Mouse (Mus musculus) embryonic facial prominence, embryonic 11.5 days (tissue): Measurements from ENCODE around the gene Ugt1a7c. TPM values are rescaled to one million over a fixed set of nuclear protein-coding genes. Genes with fewer than 3 reads are reported as not detected.
"Not testable (repeated sequence)": the region's sequence is repeated elsewhere in the genome, so short reads cannot be mapped to it uniquely, and the experiment has no call there.

ENCODE experiments used
- ATAC-seq: fragments of 200-750 bp; cut with Nextera tagmentation; replicated peaks from 2 replicates; pipeline ENCODE4 v1.8.0; 2017; ENCODE audit warnings: low read depth; ENCODE audit not compliant: insufficient number of reproducible peaks, low FRiP score, low TSS enrichment
- DNase-seq: peaks from one replicate; pipeline ENCODE4 v3.0.0-alpha.2; 2015; ENCODE audit warnings: low spot score
- H3K27ac ChIP-seq: fragments of 300-500 bp; sonication (generic); replicated peaks from 2 replicates; pipeline ENCODE4 v1.5.1; 2014; ENCODE audit warnings: mild to moderate bottlenecking, low read depth, low read length, control low read depth
- H3K27me3 ChIP-seq: fragments of 300-500 bp; sonication (generic); 2 replicates; pipeline ENCODE4 v1.6.1; 2014; ENCODE audit warnings: mild to moderate bottlenecking, low read length, moderate library complexity, mixed read lengths; ENCODE audit not compliant: control insufficient read depth, insufficient read depth
- H3K36me3 ChIP-seq: fragments of 300-500 bp; sonication (generic); replicated peaks from 2 replicates; pipeline ENCODE4 v1.6.1; 2014; ENCODE audit warnings: low read depth, mild to moderate bottlenecking, low read length, moderate library complexity, mixed read lengths; ENCODE audit not compliant: control insufficient read depth, insufficient read depth
- H3K4me1 ChIP-seq: fragments of 300-500 bp; sonication (generic); 2 replicates; pipeline ENCODE4 v1.6.1; 2014; ENCODE audit warnings: low read length, mixed read lengths; ENCODE audit not compliant: control insufficient read depth, insufficient read depth
- H3K4me2 ChIP-seq: fragments of 300-500 bp; sonication (generic); 2 replicates; pipeline ENCODE4 v1.6.1; 2014; ENCODE audit warnings: low read depth, mild to moderate bottlenecking, control low read depth, low read length, moderate library complexity
- H3K4me3 ChIP-seq: fragments of 300-500 bp; sonication (generic); 2 replicates; pipeline ENCODE4 v1.5.1; 2014; ENCODE audit warnings: low read depth, low read length, control low read depth
- H3K9ac ChIP-seq: fragments of 300-500 bp; sonication (generic); replicated peaks from 2 replicates; pipeline ENCODE4 v1.6.1; 2014; ENCODE audit warnings: mild to moderate bottlenecking, control low read depth, low read length
- H3K9me3 ChIP-seq: fragments of 300-500 bp; sonication (generic); replicated peaks from 2 replicates; pipeline ENCODE4 v1.6.1; 2016; ENCODE audit warnings: mild to moderate bottlenecking, low read length, inconsistent platforms, mixed read lengths; ENCODE audit not compliant: control insufficient read depth
- WGBS: fragments of 180-500 bp; shearing (Covaris S2); extraction: QIAGEN DNeasy Blood & Tissue Kit; methylation state at CpG from one replicate; pipeline ENCODE4 v1.1.7; 2014; 5-methylcytosine and 5-hydroxymethylcytosine counted together
- polyA plus RNA-seq: library from polyadenylated mRNA; unstranded; fragments of >200 nt; fragmentation: Nextera tagmentation; extraction: Ambion mirVana; gene quantifications from 2 replicates; pipeline ENCODE4 v1.2.1, GENCODE M21; 2014

Ugt1a7c gene
- polyA plus RNA-seq, 1 experiment from 2014 or later: 0.84 TPM

DNA sequence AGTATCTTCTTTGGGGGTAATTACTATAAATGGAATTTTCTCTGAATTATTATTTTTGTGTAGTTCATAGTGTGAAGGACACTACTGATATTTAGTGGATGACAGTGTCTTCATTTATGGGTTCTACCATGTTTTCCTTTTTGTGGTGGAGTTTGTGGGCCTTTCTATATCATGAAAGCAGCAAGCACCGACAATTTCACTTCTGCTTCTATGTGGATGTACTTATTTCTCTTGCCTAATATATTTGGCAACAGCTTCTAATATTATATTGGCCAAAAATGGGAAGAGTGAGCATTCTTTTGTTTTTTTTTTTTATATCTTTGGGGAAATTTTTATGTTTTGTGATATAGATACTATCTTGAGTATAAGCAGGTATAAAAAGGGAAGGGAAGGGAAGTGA lies 13.2 kb upstream of the Ugt1a7c start:
- H3K36me3 ChIP-seq: no peaks in the 10 kb centered on the region
- ATAC-seq (no peak), DNase-seq (no peak)
- no peak overlapping the region for H3K9ac ChIP-seq
- H3K4me1 ChIP-seq: no peaks in the 10 kb centered on the region
- 82% methylated on average over 1 of the region's 1 CpGs for WGBS
- no peaks in the 10 kb centered on the region for H3K9me3 ChIP-seq
- no peaks in the 10 kb centered on the region for H3K27me3 ChIP-seq
- no peak overlapping the region for H3K4me2 ChIP-seq
- no peak overlapping the region for H3K27ac ChIP-seq
- H3K4me3 ChIP-seq: no peak overlapping the region

DNA sequence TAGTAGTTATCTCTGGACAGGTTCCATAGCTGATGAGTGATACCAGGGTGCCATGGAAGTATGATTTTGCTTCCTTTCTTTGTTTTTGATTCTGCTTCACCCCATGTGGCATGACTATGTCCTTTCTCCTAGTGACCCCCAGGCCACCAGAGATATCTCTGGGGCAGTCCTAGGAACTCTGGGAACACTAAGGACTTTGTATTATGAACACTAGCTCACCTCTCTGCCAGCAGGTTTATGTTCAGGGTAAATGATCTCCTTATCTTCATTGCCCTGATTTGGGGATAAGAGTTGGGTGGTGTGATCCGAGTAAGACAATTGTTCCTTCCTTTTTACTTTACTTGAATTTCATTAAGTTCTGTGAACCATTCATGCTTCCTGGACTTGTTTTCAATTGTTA lies 8.7 kb upstream of the Ugt1a7c start:
- no peak overlapping the region for H3K27ac ChIP-seq
- WGBS: 71% methylated on average over 1 of the region's 1 CpGs
- H3K4me1 ChIP-seq: no peaks in the 10 kb centered on the region
- DNase-seq (no peak), ATAC-seq (no peak)
- H3K4me2 ChIP-seq: no peak overlapping the region
- H3K4me3 ChIP-seq: no peak overlapping the region
- no peaks in the 10 kb centered on the region for H3K36me3 ChIP-seq
- H3K9ac ChIP-seq: no peak overlapping the region
- H3K9me3 ChIP-seq: no peaks in the 10 kb centered on the region
- H3K27me3 ChIP-seq: no peaks in the 10 kb centered on the region

GRCm38 (mm10) chr1:88087513-88087912 lies 7.3 kb upstream of the Ugt1a7c start, which contains the start of gene Ugt1a8:
Gene Ugt1a8 (plus strand): TSS chr1:88087813.
- DNase-seq: no peak
- 87% methylated on average over 3 of the region's 3 CpGs for WGBS
- Histone ChIP-seq H3K4me3 (no peak within 1 kb of the TSS), H3K4me2 (no peak within 1 kb of the TSS), H3K4me1 (no peaks in the 10 kb centered on the region), H3K27me3 (no peaks in the 10 kb centered on the region), H3K9ac (no peak within 1 kb of the TSS), H3K27ac (no peak within 1 kb of the TSS), H3K9me3 (no peaks in the 10 kb centered on the region), H3K36me3 (no peaks in the 10 kb centered on the region)
- ATAC-seq: no peak

DNA sequence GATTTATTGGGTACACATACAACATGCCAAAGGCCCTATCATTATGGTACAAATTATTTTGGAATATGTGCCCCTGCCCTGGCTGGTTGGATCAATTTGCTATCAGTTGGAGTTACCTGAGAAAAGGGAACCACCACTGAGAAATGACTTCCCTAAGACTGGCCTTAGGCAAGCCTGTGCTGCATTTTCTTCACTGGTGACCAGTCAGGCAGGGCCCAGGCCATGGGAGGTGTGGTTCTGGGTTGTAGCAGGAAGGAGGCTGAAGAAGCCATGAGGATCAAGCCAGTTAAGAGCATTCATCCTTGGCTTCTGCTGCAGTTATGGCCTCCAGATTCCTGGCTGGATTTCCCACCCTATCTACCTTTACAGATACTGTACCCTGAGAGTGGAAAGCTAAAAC lies 2.5 kb upstream of the Ugt1a7c start:
- Histone ChIP-seq H3K27me3 (no peaks in the 10 kb centered on the region), H3K36me3 (no peaks in the 10 kb centered on the region), H3K9me3 (no peaks in the 10 kb centered on the region), H3K4me2 (no peak overlapping the region), H3K4me1 (no peaks in the 10 kb centered on the region), H3K9ac (no peak overlapping the region), H3K4me3 (no peak overlapping the region), H3K27ac (no peak overlapping the region)
- DNase-seq (no peak), ATAC-seq (no peak)

DNA sequence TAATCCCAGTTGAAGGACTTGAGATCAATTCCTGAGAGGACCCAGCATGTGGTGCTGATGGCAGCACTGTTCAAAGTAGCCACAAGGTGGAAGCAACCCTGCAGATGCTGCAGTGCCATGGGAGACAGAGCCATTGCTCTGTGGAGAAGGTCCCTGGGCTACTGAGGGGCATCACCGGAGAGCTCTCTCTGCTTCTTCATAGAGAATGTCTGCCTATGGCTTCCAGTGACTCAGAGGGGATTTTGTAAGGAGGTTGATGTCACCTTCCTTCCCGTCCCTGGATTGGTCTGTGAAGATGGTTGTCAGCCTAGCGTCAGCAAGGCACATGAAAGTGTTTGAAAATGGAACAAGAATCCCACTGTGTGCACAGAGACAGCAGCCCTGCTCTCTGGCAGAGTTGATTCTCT lies 589 bp upstream of the Ugt1a7c start:
- ATAC-seq, DNase-seq, H3K4me1 ChIP-seq, H3K4me2 ChIP-seq, H3K9ac ChIP-seq, H3K27ac ChIP-seq, H3K9me3 ChIP-seq, H3K4me3 ChIP-seq, H3K36me3 ChIP-seq, H3K27me3 ChIP-seq: not testable (repeated sequence)
- WGBS: 76% methylated on average over 3 of the region's 3 CpGs

GRCm38 (mm10) chr1:88098546-88098945 lies 3.7 kb downstream of the Ugt1a7c start:
- not testable (repeated sequence) for H3K36me3 ChIP-seq, DNase-seq, H3K27me3 ChIP-seq, H3K9ac ChIP-seq, H3K4me1 ChIP-seq, H3K27ac ChIP-seq, H3K4me3 ChIP-seq, ATAC-seq, H3K4me2 ChIP-seq, H3K9me3 ChIP-seq
- 90% methylated on average over 3 of the region's 3 CpGs for WGBS

GRCm38 (mm10) chr1:88099691-88100090 lies 4.8 kb downstream of the Ugt1a7c start:
- not testable (repeated sequence) for ATAC-seq
- WGBS: 76% methylated on average over 2 of the region's 2 CpGs

GRCm38 (mm10) chr1:88103019-88103418 lies 8.2 kb downstream of the Ugt1a7c start, which contains the start of gene Ugt1a6b:
Gene Ugt1a6b (plus strand): TSS chr1:88103252.
- H3K4me2 ChIP-seq, H3K36me3 ChIP-seq, ATAC-seq, DNase-seq, H3K9ac ChIP-seq, H3K27me3 ChIP-seq, H3K4me1 ChIP-seq, H3K4me3 ChIP-seq, H3K9me3 ChIP-seq, H3K27ac ChIP-seq: not testable (repeated sequence)
- 69% methylated on average over 3 of the region's 3 CpGs for WGBS

More at GRCm38 (mm10) chr1:88099691-88100090, 4.8 kb downstream of the Ugt1a7c start:
- H3K4me3 ChIP-seq, DNase-seq, H3K9ac ChIP-seq, H3K36me3 ChIP-seq, H3K27ac ChIP-seq, H3K4me2 ChIP-seq, H3K27me3 ChIP-seq, H3K4me1 ChIP-seq, H3K9me3 ChIP-seq: not testable (repeated sequence)
